Mouse (Mus musculus) cerebellum, adult 2 months (tissue): Measurements from ENCODE around the gene Dnm3. TPM values are rescaled to one million over a fixed set of nuclear protein-coding genes. Genes with fewer than 3 reads are reported as not detected.
"Not testable (repeated sequence)": the region's sequence is repeated elsewhere in the genome, so short reads cannot be mapped to it uniquely, and the experiment has no call there.

Source experiments
- DNase-seq, 2 experiments: peaks; one replicate each; pipeline ENCODE4 v3.0.0; 2021
- H3K27ac ChIP-seq: fragments of 200-500 bp; 2 replicates; pipeline ENCODE4 v1.5.1; 2012; ENCODE audit warnings: low read length, control low read depth, inconsistent platforms; ENCODE audit not compliant: insufficient read depth
- H3K27me3 ChIP-seq: fragments of 200-500 bp; 2 replicates; pipeline ENCODE4 v1.6.1; 2012; ENCODE audit warnings: inconsistent platforms, mild to moderate bottlenecking, low read length, moderate library complexity; ENCODE audit not compliant: control insufficient read depth, insufficient read depth
- H3K4me1 ChIP-seq: fragments of 200-500 bp; 2 replicates; pipeline ENCODE4 v1.6.1; 2011; ENCODE audit warnings: low read length; ENCODE audit not compliant: control insufficient read depth, insufficient read depth
- H3K4me3 ChIP-seq: fragments of 200-500 bp; replicated peaks from 2 replicates; pipeline ENCODE3; 2011; ENCODE audit warnings: mild to moderate bottlenecking, low read depth, low read length, control low read depth; ENCODE audit not compliant: insufficient read depth
- CTCF ChIP-seq: fragments of 200-500 bp; IDR thresholded peaks from 2 replicates; pipeline ENCODE4 v1.5.1; 2011; ENCODE audit warnings: low read depth, mild to moderate bottlenecking, control low read depth, low read length, moderate library complexity, borderline replicate concordance; ENCODE audit not compliant: insufficient read depth
- POLR2A ChIP-seq: fragments of 200-500 bp; IDR thresholded peaks from 2 replicates; pipeline ENCODE4 v1.6.1; 2011; ENCODE audit warnings: low read length, control low read depth, borderline replicate concordance; ENCODE audit not compliant: insufficient read depth
- WGBS: fragments of 180-500 bp; shearing (Covaris S2); methylation state at CpG from one replicate; pipeline ENCODE4 v1.1.7; 2018; 5-methylcytosine and 5-hydroxymethylcytosine counted together
- polyA plus RNA-seq: library from polyadenylated mRNA; depleted of rRNA; stranded (reverse); fragments of >200 nt; gene quantifications from 2 replicates; pipeline ENCODE4 v1.2.3, GENCODE M21; 2012

The Dnm3 gene
- polyA plus RNA-seq, 1 experiment, result 93.6 TPM

DNA sequence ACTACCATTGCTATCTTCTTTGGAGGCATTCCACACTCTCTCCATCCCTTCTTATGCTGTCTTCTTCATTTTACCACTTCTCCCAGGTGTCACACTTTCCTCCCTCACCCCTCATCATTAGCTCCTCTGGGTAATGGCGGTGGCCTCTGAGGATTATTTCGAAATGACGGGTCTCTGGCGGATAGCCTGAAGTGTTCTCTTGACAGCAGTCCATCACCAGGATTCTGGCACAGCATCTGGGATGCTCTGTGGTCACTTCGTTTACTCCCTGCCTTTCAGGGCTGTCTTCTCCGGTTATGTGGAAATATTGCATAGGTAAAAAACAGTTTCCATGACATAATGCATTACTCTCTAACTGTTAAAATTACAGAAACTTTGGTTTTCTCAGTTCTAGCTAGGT is 55.0 kb downstream of the Dnm3 start:
- Histone ChIP-seq H3K4me1 (no peaks in the 10 kb centered on the region), H3K27me3 (no peaks in the 10 kb centered on the region), H3K27ac (no peak overlapping the region), H3K4me3 (no peak overlapping the region)
- TF ChIP-seq CTCF (no peak), POLR2A (no peak)
- 32% methylated on average over 6 of the region's 6 CpGs for WGBS
- DNase-seq, result no peak

DNA sequence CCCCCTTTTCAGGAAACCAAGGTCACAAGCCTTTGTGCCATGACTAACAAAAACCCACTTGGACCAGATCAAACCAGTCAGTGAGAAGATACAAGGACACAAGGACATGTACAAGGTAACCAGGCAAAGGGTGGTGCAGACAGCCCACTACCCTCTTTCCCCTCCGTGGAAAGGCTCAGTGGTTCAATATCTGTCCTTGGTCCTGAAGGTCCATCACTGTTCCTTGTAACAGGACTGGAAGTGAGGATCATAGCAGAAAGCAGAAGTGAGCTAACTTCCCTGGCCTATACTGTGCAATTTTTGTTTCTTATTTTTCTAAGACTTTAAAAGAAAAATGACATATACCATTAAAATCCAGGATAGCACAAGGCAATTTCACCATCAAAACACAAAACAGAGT is 64.0 kb downstream of the Dnm3 start:
- 56% methylated on average over 1 of the region's 1 CpGs for WGBS

DNA sequence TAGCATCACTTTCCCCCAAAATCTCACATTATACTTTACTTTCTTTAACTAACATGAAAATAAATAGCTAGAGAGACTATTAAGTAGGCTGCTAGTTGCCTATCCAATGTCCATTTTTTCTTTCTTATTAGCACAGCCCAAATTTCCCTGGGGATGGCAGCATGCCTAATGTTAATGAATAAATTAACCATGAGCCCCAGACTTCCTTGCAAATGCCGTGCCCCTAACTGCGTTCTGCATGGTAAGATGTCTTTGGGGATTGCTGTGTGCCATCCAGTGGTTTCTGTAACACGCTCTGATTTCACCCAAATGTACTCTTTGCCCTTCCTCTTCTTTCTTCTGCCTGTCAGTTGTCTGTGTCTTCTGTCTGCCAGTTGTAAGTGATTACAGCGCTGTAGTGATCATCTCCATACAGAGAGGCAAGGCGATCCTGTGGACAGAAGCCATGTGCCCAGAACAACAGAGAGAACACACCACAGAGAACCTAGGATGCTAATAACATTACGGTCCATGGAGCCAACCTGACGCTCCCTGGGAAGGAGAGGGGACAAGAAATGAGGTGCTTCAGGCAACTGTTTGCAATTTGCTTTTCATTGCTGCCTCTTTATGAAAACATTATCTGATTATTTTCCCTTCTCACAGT is 64.9 kb downstream of the Dnm3 start:
- Histone ChIP-seq H3K4me1 (peaks cover 5% of the 10 kb centered on the region), H3K4me3 (no peak overlapping the region), H3K27ac (no peak overlapping the region), H3K27me3 (no peaks in the 10 kb centered on the region)
- TF ChIP-seq POLR2A (no peak), CTCF (no peak)
- 15% methylated on average over 7 of the region's 7 CpGs for WGBS
- DNase-seq, result peak; percentile 23 to 40

More for the DNA sequence above, 64.0 kb downstream of the Dnm3 start:
- no peak overlapping the region for H3K27ac ChIP-seq
- no peak overlapping the region for H3K4me3 ChIP-seq
- TF ChIP-seq CTCF, result no peak
- TF ChIP-seq POLR2A, result no peak
- H3K27me3 ChIP-seq, result no peaks in the 10 kb centered on the region
- peaks cover 5% of the 10 kb centered on the region for H3K4me1 ChIP-seq
- DNase-seq, result no peak

DNA sequence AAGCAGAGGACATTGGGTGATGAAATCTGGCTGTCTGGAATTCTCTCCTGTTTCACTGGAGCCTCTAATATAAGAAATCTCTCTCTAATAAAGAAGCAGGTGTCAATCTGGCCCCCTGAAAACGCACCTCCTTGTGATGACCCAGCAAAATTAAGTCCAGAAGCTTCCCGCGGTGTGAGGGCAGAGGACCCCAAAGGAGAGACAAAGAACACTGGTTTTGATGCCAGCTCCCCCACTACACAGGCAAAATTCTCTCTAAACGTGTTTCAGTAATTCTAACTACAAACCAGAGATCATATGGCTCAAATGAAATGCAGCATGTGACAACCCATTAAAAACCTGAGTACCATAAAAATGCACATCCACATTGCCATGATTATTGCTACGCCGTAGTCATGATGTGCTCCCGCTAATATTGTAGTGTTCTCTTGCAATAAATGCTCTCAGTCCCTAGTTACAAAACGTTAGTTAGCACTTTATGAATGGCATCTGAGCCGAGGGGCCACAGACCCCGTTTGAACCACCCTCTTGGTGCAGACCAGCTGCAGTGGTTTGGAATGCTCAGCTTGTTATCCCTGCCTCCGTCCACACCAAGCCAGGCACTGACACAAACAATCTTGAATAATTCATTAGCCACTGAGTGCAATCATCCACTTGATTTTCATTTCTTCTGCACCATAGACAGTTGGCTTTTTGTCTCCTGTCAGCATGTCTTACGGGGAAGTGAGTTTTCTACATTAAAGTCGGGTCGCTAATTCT is 67.4 kb downstream of the Dnm3 start:
- Histone ChIP-seq H3K4me3 (no peak overlapping the region), H3K4me1 (peaks cover 5% of the 10 kb centered on the region), H3K27me3 (no peaks in the 10 kb centered on the region), H3K27ac (no peak overlapping the region)
- DNase-seq, result no peak
- WGBS, result 53% methylated on average over 14 of the region's 14 CpGs
- no peak for TF ChIP-seq POLR2A

DNA sequence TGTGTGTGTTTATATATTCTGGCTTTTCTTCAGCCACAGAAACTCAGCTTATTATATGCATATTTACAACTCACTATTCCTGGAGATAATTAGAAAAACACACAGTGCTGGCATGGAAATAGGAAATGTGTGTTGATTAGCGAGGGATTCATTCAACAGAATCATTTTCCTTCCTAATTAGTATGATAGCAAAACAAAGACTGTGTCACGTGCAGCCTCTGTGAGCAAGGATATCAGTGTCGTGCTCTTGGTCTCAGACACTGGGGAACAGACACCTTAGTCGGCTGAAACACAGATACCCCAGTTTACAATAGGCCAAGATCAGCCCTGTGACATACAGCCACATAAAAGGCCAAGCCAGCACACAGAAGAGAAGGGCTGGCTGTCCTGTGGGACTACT is 83.3 kb downstream of the Dnm3 start:
- no peak for TF ChIP-seq POLR2A
- 53% methylated on average over 4 of the region's 4 CpGs for WGBS
- H3K4me3 ChIP-seq, result no peak overlapping the region
- H3K4me1 ChIP-seq, result no peaks in the 10 kb centered on the region
- DNase-seq, result no peak
- no peak overlapping the region for H3K27ac ChIP-seq
- H3K27me3 ChIP-seq, result no peaks in the 10 kb centered on the region

DNA sequence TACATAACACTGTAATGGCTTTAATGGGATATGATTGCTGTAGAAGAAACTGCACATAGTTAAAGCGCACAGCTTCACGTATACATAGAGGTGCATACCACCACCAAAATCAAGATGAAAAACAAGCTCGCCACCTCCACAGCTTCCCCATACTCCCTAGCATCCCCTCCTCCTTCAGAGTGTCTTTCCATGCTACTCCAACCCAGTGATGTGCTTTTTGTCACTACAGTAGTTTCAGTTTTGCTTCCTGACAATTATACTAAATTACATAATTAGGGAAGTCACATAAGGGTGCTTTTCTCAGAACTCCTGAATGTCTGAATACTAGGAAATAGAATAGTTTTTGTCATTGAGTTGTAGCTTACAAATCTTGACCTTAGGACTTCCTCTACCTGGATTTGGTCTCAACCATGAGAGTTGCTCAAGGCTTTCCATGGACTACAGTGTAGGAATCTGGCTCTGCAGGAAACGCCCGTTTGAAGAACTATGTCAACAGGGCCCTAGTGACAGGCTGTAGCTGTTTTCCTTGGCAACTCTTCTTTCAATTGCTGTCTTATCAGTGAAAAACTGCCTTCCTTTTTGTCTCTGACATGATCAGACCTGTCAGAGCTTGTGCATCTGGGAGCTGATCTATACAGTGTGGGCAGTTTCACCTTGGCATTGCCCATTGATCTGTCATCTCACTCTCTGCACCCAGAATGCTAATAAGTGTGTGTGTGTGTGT is 89.2 kb downstream of the Dnm3 start:
- Histone ChIP-seq H3K4me1 (no peaks in the 10 kb centered on the region), H3K4me3 (no peak overlapping the region), H3K27me3 (no peaks in the 10 kb centered on the region), H3K27ac (no peak overlapping the region)
- TF ChIP-seq CTCF (no peak), POLR2A (no peak)
- WGBS, result 83% methylated on average over 5 of the region's 5 CpGs
- no peak for DNase-seq

DNA sequence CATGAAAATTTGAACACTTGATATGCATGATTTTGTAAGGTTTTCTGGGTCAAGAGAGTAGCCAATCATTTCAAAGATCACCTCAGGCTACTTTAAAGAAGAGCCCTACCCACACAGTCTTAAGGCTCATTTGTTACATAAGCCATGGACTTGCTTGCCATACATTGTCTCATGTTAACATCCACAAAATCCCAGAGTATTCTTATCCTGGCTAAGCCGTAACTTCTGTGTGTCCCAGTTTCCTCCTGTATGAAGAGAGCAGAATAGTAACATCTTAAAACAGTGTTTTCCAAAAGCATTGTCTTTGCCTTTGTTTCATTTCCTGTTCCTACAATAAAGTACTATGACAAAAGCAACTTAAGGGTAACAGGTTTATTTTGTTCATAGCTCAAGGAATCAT is 104.8 kb downstream of the Dnm3 start:
- DNase-seq, H3K27me3 ChIP-seq, H3K27ac ChIP-seq, H3K4me3 ChIP-seq, H3K4me1 ChIP-seq: not testable (repeated sequence)
- 90% methylated on average over 1 of the region's 1 CpGs for WGBS

DNA sequence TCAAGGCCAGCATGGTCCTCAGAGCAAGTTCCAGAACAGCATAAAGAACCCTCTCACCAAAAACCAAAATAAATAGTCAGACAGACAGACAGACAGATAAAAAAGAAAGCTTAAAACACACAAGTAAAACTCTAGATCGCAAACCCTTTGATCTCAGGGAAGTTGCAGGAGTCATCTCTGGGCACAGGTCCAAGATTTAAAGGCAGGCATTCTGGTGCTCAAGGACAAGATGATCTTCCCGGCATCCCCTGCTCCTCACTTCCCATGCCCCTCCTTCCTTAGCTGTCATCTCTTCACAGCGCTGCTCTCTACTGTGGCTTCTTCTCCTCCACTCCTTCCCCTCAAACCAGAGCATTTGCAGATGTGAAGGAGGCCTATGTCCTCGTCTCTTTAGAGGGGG is 108.1 kb downstream of the Dnm3 start:
- DNase-seq, result no peak
- no peak overlapping the region for H3K4me3 ChIP-seq
- no peaks in the 10 kb centered on the region for H3K4me1 ChIP-seq
- TF ChIP-seq POLR2A (no peak), CTCF (no peak)
- no peak overlapping the region for H3K27ac ChIP-seq
- no peaks in the 10 kb centered on the region for H3K27me3 ChIP-seq
- 48% methylated on average over 4 of the region's 4 CpGs for WGBS
